Mouse (Mus musculus): ENCODE data around the gene St7l.
A peak's percentile ranks its signal among the peaks of the same experiment; 100 is the strongest.

The St7l gene

GRCm38 (mm10) chr3:104963331-104964276 lies 99.8 kb downstream of the St7l start:
- no peak for DNase-seq (ENCODE audit: low read depth, low spot score)
- no peaks in the 10 kb centered on the region for H3K36me3 ChIP-seq (ENCODE audit: control insufficient read depth, insufficient read depth, low read length, poor library complexity, severe bottlenecking)
- H3K27me3 ChIP-seq (ENCODE audit: control insufficient read depth, insufficient read depth, low read length, poor library complexity, severe bottlenecking): peaks cover 2% of the 10 kb centered on the region; the same call in 1 of the 2 replicates

GRCm38 (mm10) chr3:104965070-104965855 lies 101.5 kb downstream of the St7l start:
- no peak for DNase-seq (ENCODE audit: low read depth, low spot score)
- Histone ChIP-seq H3K27me3 (ENCODE audit: control insufficient read depth, insufficient read depth, low read length, poor library complexity, severe bottlenecking) (peaks cover 2% of the 10 kb centered on the region; the same call in 1 of the 2 replicates), H3K36me3 (ENCODE audit: control insufficient read depth, insufficient read depth, low read length, poor library complexity, severe bottlenecking) (no peaks in the 10 kb centered on the region)

DNA sequence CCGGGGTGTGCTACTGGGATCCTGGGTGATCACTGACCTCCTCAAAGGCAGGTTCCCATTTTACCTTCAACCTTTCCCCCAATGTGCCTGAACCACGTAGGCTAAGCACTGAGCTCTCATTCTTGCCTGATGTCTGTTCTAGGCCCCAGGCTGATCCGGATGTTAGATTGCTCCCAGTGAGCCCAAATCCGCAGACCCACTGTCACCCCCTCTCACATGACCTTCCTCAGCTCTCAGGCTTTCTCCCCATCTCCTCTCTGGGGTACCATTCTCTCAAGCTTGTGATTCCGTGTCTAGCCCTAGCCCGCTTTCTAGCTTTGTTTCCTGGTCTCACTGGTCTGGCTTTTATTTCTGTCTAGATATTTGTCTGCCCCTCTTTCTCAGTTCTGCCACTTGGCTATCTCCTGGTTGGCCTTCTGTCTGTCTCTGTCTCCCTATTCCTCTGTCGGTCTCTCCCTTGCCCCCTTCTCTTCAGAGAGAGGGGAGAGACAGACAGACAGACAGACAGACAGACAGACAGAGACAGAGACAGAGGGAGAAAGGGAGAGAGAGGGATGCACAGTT lies 102.3 kb downstream of the St7l start:
- Histone ChIP-seq H3K27me3 (ENCODE audit: control insufficient read depth, insufficient read depth, low read length, poor library complexity, severe bottlenecking) (no peaks in the 10 kb centered on the region; the same call in 1 of the 2 replicates), H3K36me3 (ENCODE audit: control insufficient read depth, insufficient read depth, low read length, poor library complexity, severe bottlenecking) (no peaks in the 10 kb centered on the region)
- DNase-seq (ENCODE audit: low read depth, low spot score): no peak

DNA sequence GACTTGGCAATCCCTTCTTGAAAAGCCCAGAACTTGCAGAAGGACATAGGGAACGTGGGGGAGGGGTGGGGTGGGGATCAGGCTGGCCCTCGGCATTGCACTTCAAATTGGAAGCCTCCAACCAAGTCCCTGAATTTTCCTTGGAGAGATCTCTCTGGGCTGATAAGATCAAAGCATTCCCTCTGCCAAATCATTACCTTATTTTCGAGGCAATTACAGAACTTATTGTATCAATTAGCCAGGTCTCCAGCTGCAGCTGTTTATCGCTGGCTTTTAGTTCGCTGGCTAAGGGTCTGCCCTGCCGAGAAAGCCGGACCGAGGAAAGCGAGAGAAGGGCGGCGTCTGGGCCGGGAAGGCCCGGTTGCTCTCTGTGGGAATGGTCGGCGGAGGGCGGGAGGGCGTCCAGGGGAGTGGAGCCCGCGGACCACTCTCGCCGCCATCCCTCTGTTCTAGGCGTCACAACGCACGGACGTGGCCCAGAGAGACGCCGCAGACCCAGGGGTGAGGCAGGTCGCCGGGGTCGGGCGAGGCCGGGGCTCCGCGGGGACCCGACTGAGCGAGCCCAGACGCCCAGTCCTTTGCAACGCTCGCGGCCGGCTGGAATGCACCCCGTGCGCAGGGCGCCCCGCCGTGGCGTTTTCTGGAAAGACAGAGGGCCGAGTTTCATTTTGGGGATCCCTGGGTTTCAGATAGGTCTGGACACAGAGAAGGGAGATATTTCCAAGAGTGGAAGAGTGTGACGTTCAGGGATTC lies 103.9 kb downstream of the St7l start:
- DNase-seq (ENCODE audit: low read depth, low spot score): peak; percentile 50
- Histone ChIP-seq H3K36me3 (ENCODE audit: control insufficient read depth, insufficient read depth, low read length, poor library complexity, severe bottlenecking) (no peaks in the 10 kb centered on the region), H3K27me3 (ENCODE audit: control insufficient read depth, insufficient read depth, low read length, poor library complexity, severe bottlenecking) (no peaks in the 10 kb centered on the region; the same call in 1 of the 2 replicates)
